Mouse (Mus musculus) forebrain, embryonic 12.5 days (tissue): ENCODE results near the gene Rbfox1. TPM values are rescaled to one million over a fixed set of nuclear protein-coding genes. Genes with fewer than 3 reads are reported as not detected.

Experiments used
- ATAC-seq: fragments of 200-750 bp; cut with Nextera tagmentation; 2 replicates; pipeline ENCODE4 v1.8.0; 2017; ENCODE audit warnings: moderate TSS enrichment; ENCODE audit not compliant: low FRiP score
- H3K27ac ChIP-seq: fragments of 300-500 bp; sonication (generic); 2 replicates; pipeline ENCODE4 v1.5.1; 2016; ENCODE audit warnings: mild to moderate bottlenecking
- H3K27me3 ChIP-seq: fragments of 300-500 bp; sonication (generic); 2 replicates; pipeline ENCODE4 v1.6.1; 2016; ENCODE audit warnings: mild to moderate bottlenecking
- H3K36me3 ChIP-seq: fragments of 300-500 bp; sonication (generic); replicated peaks from 2 replicates; pipeline ENCODE4 v1.6.1; 2016; ENCODE audit warnings: mild to moderate bottlenecking
- H3K4me1 ChIP-seq: fragments of 300-500 bp; sonication (generic); 2 replicates; pipeline ENCODE4 v1.6.1; 2016
- H3K4me2 ChIP-seq: fragments of 300-500 bp; sonication (generic); 2 replicates; pipeline ENCODE4 v1.6.1; 2016; ENCODE audit warnings: mild to moderate bottlenecking, moderate library complexity
- H3K4me3 ChIP-seq: fragments of 300-500 bp; sonication (generic); replicated peaks from 2 replicates; pipeline ENCODE4 v1.5.1; 2016; ENCODE audit warnings: mild to moderate bottlenecking
- H3K9ac ChIP-seq: fragments of 300-500 bp; sonication (generic); 2 replicates; pipeline ENCODE4 v1.6.1; 2016; ENCODE audit warnings: mild to moderate bottlenecking
- H3K9me3 ChIP-seq: fragments of 300-500 bp; sonication (generic); 2 replicates; pipeline ENCODE4 v1.6.1; 2016
- WGBS: fragments of 180-500 bp; shearing (Covaris S2); methylation state at CpG from one replicate; pipeline ENCODE4 v1.1.7; 2016; 5-methylcytosine and 5-hydroxymethylcytosine counted together
- polyA plus RNA-seq: library from polyadenylated mRNA; unstranded; fragments of >200 nt; fragmentation: Nextera tagmentation; extraction: Ambion mirVana; gene quantifications from 2 replicates; pipeline ENCODE4 v1.2.1, GENCODE M21; 2016

Gene Rbfox1
- polyA plus RNA-seq, 1 experiment from 2014 or later, result 16.2 TPM

DNA sequence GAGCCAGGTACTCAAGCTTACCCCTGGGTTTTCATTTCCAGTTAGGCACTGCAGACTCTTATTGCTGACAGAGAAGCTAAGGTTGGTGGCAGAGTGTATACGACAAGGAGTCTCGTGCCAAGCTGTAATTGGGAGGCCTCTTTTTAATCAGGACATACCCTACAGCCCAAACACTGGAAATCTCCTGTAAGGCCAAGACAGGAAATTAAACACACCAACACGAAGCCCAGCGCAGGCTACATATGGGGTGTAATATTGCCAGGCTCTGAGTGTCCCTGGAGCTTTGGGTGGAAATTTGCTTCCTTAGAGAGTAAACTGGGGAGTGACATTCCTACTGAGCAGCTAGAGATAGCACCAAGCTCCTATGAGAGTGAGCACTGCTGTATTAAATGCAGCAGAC lies 279.3 kb downstream of the Rbfox1 start:
- Histone ChIP-seq H3K4me1 (no peaks in the 10 kb centered on the region), H3K36me3 (no peaks in the 10 kb centered on the region), H3K9me3 (no peaks in the 10 kb centered on the region), H3K4me3 (no peak overlapping the region), H3K27me3 (no peaks in the 10 kb centered on the region), H3K9ac (no peak overlapping the region), H3K4me2 (no peak overlapping the region), H3K27ac (no peak overlapping the region)
- WGBS, result 86% methylated on average over 4 of the region's 4 CpGs
- no peak for ATAC-seq

DNA sequence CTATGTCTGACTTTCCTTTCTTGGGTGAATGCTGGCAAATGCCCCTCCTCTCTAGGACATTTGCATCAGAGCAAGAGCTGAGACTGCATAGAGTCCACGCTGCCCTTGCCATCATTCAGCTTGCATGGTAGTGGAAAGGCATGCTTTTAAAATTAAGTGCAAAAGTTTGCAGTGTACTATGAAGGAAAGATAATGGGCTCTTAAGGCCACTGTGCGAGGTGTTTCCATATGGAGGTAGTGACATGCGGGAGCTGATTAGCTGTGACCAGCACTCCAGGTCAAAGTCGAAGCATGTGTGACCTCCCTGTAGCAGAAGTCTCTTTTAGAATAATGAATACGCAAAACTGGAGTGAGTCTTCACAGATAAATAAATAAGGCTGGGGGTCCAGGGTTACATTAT lies 284.2 kb downstream of the Rbfox1 start:
- Histone ChIP-seq H3K4me2 (no peak overlapping the region), H3K36me3 (no peaks in the 10 kb centered on the region), H3K4me1 (no peaks in the 10 kb centered on the region), H3K27ac (no peak overlapping the region), H3K4me3 (no peak overlapping the region), H3K9me3 (no peaks in the 10 kb centered on the region), H3K27me3 (no peaks in the 10 kb centered on the region), H3K9ac (no peak overlapping the region)
- 88% methylated on average over 5 of the region's 5 CpGs for WGBS
- ATAC-seq, result no peak

DNA sequence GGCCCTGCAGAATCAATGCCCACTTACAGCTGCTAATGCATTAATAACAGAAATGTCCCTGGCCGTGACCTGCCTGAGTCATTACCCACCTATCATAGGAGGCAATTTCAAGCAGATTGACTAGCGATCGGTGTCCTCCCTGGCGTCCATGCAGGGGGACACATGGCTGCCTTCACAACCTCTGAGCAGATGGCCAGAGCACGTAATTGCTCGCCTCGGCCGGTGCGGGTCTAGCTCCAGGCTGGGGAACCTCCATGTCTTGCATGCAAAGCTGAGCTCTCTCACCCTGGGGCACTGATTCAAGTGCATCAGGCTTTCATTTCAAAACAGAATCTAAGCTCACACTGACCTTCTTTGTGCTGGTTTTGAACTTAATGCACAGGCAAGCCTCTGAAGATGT lies 295.7 kb downstream of the Rbfox1 start:
- H3K4me1 ChIP-seq, result no peaks in the 10 kb centered on the region
- H3K36me3 ChIP-seq, result no peaks in the 10 kb centered on the region
- 94% methylated on average over 9 of the region's 9 CpGs for WGBS
- no peaks in the 10 kb centered on the region for H3K27me3 ChIP-seq
- no peak for ATAC-seq
- H3K27ac ChIP-seq, result no peak overlapping the region
- H3K4me2 ChIP-seq, result no peak overlapping the region
- no peaks in the 10 kb centered on the region for H3K9me3 ChIP-seq
- H3K4me3 ChIP-seq, result no peak overlapping the region
- H3K9ac ChIP-seq, result no peak overlapping the region

DNA sequence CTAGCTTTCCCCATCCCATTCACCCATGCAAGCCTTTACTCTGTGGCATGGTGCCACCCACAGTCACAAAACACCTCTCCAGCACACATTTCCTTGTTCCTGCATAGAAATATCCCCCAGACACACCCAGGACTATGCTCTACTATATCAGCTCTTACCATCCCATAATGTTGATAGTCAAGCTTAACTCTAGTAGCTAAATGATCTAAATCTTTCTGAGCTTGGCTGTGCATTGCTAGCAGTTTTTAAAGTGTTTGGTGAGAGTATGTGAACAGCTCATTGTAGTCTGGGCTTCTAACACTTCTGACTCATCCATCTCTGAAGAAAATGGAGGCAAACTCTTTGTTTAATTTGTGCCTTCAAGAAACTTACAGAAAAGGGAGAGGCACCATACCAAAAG lies 297.2 kb downstream of the Rbfox1 start:
- Histone ChIP-seq H3K27me3 (no peaks in the 10 kb centered on the region), H3K9me3 (no peaks in the 10 kb centered on the region), H3K27ac (no peak overlapping the region), H3K4me2 (no peak overlapping the region), H3K36me3 (no peaks in the 10 kb centered on the region), H3K4me1 (no peaks in the 10 kb centered on the region), H3K4me3 (no peak overlapping the region), H3K9ac (no peak overlapping the region)
- no peak for ATAC-seq

DNA sequence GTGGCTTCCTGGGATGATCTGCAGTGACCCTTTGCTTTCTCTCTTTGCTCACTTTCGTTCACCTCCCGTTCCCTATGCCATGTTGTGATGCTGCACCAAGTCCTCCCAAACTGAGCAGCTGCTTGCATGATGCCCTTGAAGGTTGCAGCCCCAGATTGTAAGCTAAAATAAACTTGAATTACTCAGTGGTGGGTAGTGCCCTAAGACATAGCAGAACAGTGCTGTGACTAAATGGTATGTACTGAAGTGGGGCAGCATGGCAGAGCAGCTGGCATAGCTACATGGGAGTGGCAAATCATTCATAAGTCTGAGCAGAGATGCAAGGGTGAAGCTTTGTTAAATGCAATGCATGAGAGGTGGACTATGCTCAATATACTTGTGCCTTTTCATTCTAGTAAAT lies 307.2 kb downstream of the Rbfox1 start:
- Histone ChIP-seq H3K27ac (no peak overlapping the region), H3K4me2 (no peak overlapping the region), H3K27me3 (no peaks in the 10 kb centered on the region), H3K9me3 (no peaks in the 10 kb centered on the region), H3K9ac (no peak overlapping the region), H3K36me3 (no peaks in the 10 kb centered on the region), H3K4me1 (no peaks in the 10 kb centered on the region; the same call in 1 of the 2 replicates), H3K4me3 (no peak overlapping the region)
- no peak for ATAC-seq
- WGBS, result 63% methylated on average over 2 of the region's 2 CpGs

DNA sequence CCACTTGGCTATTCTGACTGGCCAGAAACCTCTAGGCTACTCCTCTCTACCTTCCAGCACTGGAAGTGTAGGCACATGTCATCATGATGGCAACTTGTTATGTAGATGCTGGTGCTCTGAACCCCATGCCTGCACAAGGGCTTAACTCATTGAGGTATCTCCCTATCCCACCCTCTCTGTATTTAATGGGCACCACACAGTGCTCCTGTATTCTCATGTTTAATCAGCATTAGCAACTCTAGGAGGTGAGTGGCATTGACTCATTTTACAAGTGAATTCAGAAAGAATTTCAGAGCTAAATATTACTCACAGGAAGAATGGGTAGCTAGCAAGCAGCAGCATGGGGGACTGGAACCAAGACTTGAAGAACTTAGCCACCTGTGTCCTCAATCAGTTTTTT lies 321.3 kb downstream of the Rbfox1 start:
- no peak overlapping the region for H3K27ac ChIP-seq
- H3K9me3 ChIP-seq, result no peaks in the 10 kb centered on the region
- no peak overlapping the region for H3K4me2 ChIP-seq
- no peaks in the 10 kb centered on the region for H3K4me1 ChIP-seq
- ATAC-seq, result no peak
- no peak overlapping the region for H3K4me3 ChIP-seq
- H3K36me3 ChIP-seq, result no peaks in the 10 kb centered on the region
- H3K27me3 ChIP-seq, result no peaks in the 10 kb centered on the region
- no peak overlapping the region for H3K9ac ChIP-seq

DNA sequence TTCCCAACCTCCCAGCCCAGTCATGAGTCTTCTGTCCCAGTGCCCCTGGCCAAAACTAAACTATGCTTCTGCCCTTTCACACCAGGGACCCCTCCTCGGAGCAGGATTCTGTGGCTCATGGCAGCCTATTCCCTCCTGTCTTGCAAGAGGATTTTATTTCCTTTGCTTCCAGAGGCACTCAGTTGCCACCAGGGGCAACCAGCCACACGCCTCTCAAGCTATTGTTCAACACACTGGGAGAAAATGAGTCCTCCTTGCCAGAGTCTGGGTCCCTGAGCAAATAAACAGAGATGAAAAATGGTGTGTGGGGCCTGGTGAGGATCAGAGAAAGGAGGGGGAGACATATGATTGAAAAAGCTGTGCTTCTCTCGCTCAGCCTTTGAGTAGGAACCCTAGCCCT lies 327.8 kb downstream of the Rbfox1 start:
- H3K9me3 ChIP-seq, result no peaks in the 10 kb centered on the region
- H3K27ac ChIP-seq, result no peak overlapping the region
- 32% methylated on average over 3 of the region's 3 CpGs for WGBS
- ATAC-seq, result no peak
- no peak overlapping the region for H3K4me2 ChIP-seq
- H3K27me3 ChIP-seq, result no peaks in the 10 kb centered on the region
- H3K36me3 ChIP-seq, result no peaks in the 10 kb centered on the region
- no peak overlapping the region for H3K9ac ChIP-seq
- H3K4me1 ChIP-seq, result peaks cover 6% of the 10 kb centered on the region; the same call in 1 of the 2 replicates
- no peak overlapping the region for H3K4me3 ChIP-seq

DNA sequence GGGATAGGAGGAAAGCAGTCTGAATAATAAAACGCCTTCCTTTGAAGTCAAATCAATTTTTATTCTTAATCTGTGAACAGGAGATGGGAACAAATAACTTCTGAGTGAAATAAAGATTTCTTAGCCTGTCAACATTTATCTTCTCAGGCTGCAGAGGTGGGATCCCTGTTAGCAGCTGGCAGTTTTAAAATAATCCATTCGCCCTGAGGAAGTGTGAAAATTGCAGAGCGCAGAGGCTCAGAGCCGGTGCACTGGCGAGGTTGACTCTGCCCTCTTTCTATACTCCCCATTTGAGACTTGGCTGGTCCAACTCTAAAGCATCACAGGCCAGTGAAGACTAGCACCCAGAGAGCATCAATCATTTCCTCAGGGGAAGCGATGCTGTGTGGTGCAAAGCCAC lies 342.3 kb downstream of the Rbfox1 start:
- H3K4me3 ChIP-seq, result no peak overlapping the region
- no peak overlapping the region for H3K27ac ChIP-seq
- no peak for ATAC-seq
- no peaks in the 10 kb centered on the region for H3K9me3 ChIP-seq
- H3K36me3 ChIP-seq, result no peaks in the 10 kb centered on the region
- no peaks in the 10 kb centered on the region for H3K27me3 ChIP-seq
- H3K4me1 ChIP-seq, result no peaks in the 10 kb centered on the region
- no peak overlapping the region for H3K9ac ChIP-seq
- no peak overlapping the region for H3K4me2 ChIP-seq
- WGBS, result 80% methylated on average over 6 of the region's 6 CpGs

DNA sequence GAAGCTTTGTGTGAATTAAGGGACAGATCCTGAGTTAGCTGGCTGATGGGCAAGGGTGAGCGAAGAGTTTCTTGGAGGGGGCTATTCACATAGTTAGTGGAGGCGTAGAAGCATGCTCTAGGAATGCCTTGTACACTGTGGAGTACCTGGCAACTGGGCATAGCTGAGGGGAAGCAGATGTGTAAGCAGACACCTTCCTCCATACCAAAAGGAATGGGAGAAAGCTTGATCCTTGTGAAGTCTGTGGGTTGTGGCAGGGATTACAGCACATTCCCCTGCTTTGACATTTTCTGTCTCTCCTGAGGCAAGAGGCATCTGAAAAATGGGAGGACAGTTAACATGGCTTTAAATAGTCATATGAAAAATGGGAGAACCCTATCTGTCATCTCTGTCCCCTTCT lies 347.8 kb downstream of the Rbfox1 start:
- no peaks in the 10 kb centered on the region for H3K36me3 ChIP-seq
- no peak overlapping the region for H3K9ac ChIP-seq
- H3K4me3 ChIP-seq, result no peak overlapping the region
- no peak for ATAC-seq
- H3K4me2 ChIP-seq, result no peak overlapping the region
- no peaks in the 10 kb centered on the region for H3K9me3 ChIP-seq
- no peak overlapping the region for H3K27ac ChIP-seq
- 85% methylated on average over 2 of the region's 2 CpGs for WGBS
- H3K4me1 ChIP-seq, result no peaks in the 10 kb centered on the region
- H3K27me3 ChIP-seq, result no peaks in the 10 kb centered on the region

DNA sequence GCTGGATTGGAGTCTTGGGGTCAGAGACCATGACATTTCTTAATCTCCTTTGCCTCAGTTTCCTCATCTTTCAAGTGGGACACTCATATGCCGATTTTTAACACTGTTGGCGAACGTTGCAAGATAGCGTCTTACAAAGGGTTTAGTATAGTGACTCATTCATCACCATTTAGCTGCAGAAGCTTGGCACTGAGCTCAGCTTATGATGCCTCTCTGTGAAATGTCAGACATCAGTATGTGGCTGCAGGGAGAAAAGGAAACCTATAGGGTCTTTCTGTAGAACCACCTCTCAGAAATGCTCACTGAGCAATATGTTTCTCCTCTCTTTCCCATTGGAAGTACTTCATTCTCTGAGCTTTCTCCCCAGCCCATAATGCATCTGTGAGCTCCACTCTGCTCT lies 356.2 kb downstream of the Rbfox1 start:
- no peaks in the 10 kb centered on the region for H3K36me3 ChIP-seq
- no peaks in the 10 kb centered on the region for H3K27me3 ChIP-seq
- no peak for ATAC-seq
- no peak overlapping the region for H3K4me2 ChIP-seq
- no peak overlapping the region for H3K27ac ChIP-seq
- no peaks in the 10 kb centered on the region for H3K4me1 ChIP-seq
- no peak overlapping the region for H3K9ac ChIP-seq
- 93% methylated on average over 4 of the region's 4 CpGs for WGBS
- H3K9me3 ChIP-seq, result no peaks in the 10 kb centered on the region
- H3K4me3 ChIP-seq, result no peak overlapping the region

DNA sequence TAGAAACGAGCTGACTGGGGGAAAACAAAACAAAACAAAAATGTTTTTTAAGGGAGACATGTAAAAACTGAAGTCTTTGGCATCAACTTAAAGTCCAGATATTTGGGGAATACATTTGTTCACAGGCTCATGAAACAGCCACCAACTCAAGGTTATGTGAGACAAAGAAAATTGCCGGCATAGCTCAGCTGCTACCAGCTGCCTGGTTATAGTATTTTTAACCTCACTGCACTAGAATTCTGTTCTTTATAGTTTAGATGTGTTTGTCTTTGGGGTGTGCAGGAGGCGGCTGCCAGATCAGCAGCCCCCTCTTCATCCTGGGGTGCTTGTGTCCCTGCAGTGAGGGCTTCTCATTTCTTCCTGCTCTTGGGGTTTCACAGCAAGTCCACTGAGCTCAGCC lies 357.3 kb downstream of the Rbfox1 start:
- Histone ChIP-seq H3K4me1 (no peaks in the 10 kb centered on the region), H3K4me2 (no peak overlapping the region), H3K4me3 (no peak overlapping the region), H3K27ac (no peak overlapping the region), H3K9me3 (no peaks in the 10 kb centered on the region), H3K27me3 (no peaks in the 10 kb centered on the region), H3K9ac (no peak overlapping the region), H3K36me3 (no peaks in the 10 kb centered on the region)
- WGBS, result 73% methylated on average over 3 of the region's 3 CpGs
- no peak for ATAC-seq

DNA sequence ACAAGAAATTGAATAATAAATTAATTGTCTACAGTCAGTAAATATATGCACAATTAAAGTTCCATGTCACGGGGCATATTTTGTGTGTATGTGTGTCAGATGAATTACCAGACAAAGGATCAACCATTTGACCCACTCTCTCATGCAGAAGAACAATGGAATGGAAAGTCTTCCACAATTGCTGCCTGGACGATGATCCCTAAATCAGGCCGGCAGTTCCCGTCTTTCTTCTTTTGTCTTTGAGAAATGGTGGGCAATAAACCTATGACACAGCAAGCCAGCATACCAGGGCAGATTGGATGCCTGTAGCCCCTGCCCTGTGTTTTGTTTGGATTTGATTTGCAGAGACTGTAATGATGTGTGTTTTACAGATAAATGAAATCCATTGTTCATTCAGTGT lies 362.4 kb downstream of the Rbfox1 start:
- Histone ChIP-seq H3K27me3 (no peaks in the 10 kb centered on the region), H3K9me3 (no peaks in the 10 kb centered on the region), H3K4me2 (no peak overlapping the region), H3K36me3 (no peaks in the 10 kb centered on the region), H3K4me1 (no peaks in the 10 kb centered on the region), H3K4me3 (no peak overlapping the region), H3K9ac (no peak overlapping the region), H3K27ac (no peak overlapping the region)
- no peak for ATAC-seq
- 63% methylated on average over 4 of the region's 4 CpGs for WGBS

DNA sequence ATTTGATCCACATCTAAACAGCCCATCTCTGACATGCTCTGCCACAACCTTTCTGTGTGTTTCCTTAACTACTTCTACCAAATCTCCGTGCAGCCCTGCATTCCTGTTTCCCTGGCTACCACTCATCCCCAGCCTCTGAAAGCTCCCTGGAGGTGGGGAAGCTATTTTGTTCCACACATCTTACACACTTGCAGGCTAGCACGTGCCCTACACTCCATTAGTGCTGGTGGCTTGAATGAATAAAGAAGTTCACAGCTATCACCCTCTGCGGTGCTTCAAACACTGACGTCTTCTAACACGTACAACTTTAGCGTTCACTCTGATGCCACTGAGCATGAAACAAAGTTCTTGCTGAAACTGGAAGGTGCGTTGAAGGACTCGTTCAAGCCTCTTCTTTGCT lies 379.4 kb downstream of the Rbfox1 start:
- no peaks in the 10 kb centered on the region for H3K9me3 ChIP-seq
- H3K4me3 ChIP-seq, result no peak overlapping the region
- 69% methylated on average over 8 of the region's 8 CpGs for WGBS
- ATAC-seq, result no peak
- no peaks in the 10 kb centered on the region for H3K27me3 ChIP-seq
- no peak overlapping the region for H3K27ac ChIP-seq
- H3K9ac ChIP-seq, result no peak overlapping the region
- H3K36me3 ChIP-seq, result no peaks in the 10 kb centered on the region
- no peak overlapping the region for H3K4me2 ChIP-seq
- H3K4me1 ChIP-seq, result peaks cover 4% of the 10 kb centered on the region; the same call in 1 of the 2 replicates

DNA sequence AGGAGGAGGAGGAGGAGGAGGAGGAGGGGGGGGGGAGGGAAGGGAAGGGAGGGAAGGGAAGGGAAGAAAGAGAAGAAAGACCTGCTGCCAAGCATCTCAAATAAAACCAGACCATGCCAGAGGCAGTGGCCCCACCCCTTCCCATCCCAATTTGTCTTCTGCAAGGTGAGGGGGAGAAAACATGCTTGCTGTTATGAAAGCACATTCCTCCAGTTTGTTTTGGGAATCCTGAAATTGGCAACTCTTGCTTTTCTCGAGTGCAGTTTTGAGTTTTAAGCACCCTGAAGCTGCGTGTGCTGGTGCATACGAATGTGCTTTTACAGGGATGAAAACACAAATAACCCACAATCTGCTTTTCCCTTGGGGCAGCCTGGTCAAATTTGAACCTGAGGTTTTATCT lies 380.5 kb downstream of the Rbfox1 start:
- H3K4me1 ChIP-seq, result peaks cover 4% of the 10 kb centered on the region; the same call in 1 of the 2 replicates
- no peak overlapping the region for H3K4me2 ChIP-seq
- no peak overlapping the region for H3K27ac ChIP-seq
- H3K36me3 ChIP-seq, result no peaks in the 10 kb centered on the region
- no peaks in the 10 kb centered on the region for H3K27me3 ChIP-seq
- 88% methylated on average over 3 of the region's 3 CpGs for WGBS
- no peaks in the 10 kb centered on the region for H3K9me3 ChIP-seq
- ATAC-seq, result no peak
- H3K9ac ChIP-seq, result no peak overlapping the region
- H3K4me3 ChIP-seq, result no peak overlapping the region
